Mouse (Mus musculus) activated CD4-positive, CD25-positive, alpha-beta regulatory T cell, adult 4 months (primary cell): ENCODE results near the gene Eln. TPM values are rescaled to one million over a fixed set of nuclear protein-coding genes. Genes with fewer than 3 reads are reported as not detected.

Experiments used
- ATAC-seq: one replicate; pipeline ENCODE4 v1.8.0; 2017
- polyA plus RNA-seq, 2 experiments: library from polyadenylated mRNA; unstranded; fragments of 100-300 nt; shearing (Covaris generic); gene quantifications; one replicate each; pipeline ENCODE4 v1.2.1; 2017

Gene Eln
- polyA plus RNA-seq, 2 experiments from 2014 or later = 0.15 TPM; not detected in 1

DNA sequence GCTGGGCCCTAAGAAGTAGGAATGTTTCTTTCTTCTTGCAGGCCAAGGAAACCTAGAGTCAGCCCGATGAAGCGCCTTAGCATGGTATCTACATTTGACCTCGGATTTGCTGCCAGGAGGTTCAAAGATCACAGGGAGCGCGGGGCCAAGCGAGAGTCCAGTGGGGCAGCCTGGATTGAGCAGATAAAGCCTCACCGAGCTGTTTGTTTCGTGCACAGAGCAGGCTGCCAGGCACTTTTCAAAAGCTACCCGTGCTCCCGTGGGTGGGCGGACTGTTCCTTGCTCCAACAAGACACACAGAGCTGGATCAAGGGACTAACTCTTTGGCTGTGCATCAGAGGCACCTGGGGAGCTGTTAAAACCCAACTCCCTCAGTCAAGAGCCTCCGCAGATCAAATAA, 3.1 kb downstream of the Eln start:
- ATAC-seq = no peak

GRCm38 (mm10) chr5:134742221-134742795, 4.8 kb downstream of the Eln start:
- no peak for ATAC-seq

DNA sequence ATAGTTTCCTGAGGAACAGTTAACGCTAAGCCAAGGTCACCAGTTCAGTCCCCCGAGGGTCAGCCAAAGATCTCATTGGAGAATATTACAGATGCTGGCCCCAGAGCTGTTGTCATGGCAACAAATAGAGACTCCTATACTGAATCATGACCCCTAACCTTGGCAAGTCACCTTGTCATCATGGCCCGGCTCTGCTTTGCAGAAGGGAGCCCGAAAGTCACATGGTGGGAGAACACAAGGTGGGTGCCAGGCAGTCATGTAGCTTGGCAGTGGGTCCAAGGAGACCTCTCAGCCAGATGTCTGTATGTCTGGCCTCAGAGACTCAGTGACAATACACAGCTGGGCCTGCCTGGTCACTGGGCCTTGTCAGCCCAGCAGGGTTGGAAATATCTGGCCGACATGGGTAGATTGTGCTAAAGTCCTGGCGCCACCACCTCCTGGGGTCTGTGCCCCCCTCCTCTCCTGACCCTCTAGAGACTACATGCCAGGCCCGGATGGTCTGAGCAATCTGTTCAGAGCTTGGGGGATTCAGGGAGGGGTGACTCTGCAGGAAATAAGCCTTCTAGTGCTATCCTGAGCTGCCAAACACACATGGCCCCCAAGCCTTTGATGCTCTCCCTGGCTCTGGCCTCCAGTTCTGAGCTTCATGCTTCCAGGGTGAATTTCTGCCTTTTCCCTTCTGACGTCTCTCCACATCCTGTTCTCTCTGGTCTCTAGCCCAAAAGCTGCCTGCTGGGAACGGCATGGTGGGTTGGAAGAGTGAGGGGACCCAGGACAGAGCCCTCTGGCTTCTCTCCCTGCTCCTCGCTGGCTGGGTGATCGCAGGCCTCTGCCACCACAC, 6.4 kb downstream of the Eln start:
- ATAC-seq = no peak

DNA sequence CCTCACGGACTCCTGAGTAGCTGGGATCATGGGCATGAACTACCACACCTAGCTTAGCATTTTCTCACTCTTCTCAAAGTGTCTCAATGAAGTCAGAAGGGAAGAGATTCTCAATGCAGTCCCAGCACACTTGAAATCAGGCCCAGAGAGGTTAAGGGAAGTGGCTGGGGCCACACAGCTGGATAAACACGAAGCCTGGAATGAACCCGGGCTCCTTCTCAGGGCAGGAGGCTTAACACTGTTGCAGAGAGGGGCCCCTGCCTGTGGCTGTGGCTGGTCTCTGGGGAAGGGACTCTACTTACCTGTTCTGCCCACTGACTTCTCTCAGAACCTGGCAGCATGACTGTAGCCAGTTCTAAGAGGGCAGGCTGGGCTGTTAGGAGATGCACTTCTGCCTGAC, 7.2 kb downstream of the Eln start:
- no peak for ATAC-seq

- ATAC-seq = no peak
These were observed 12.2 kb downstream of the Eln start for GRCm38 (mm10) chr5:134734920-134735319.

DNA sequence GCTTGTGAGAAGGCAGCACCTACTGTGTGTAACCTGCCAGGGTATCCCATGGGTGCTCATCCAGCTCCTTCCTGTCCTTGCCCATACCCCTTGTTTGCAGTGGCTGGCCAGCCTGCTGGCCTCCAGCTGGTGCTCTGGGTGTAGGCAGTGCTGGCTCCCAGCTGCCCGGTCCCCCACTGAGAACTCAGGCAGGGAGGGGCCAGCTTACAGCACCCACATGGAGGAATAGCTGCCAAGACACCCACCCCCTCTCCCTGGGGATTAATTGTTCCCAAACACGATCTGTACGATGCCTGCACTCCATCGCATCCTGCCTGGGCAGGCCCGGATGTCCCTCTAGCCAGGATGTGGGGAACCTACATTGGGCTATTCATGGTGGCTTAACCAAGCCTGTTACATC, 13.1 kb downstream of the Eln start:
- ATAC-seq = no peak

GRCm38 (mm10) chr5:134733241-134733640, 13.9 kb downstream of the Eln start:
- no peak for ATAC-seq

DNA sequence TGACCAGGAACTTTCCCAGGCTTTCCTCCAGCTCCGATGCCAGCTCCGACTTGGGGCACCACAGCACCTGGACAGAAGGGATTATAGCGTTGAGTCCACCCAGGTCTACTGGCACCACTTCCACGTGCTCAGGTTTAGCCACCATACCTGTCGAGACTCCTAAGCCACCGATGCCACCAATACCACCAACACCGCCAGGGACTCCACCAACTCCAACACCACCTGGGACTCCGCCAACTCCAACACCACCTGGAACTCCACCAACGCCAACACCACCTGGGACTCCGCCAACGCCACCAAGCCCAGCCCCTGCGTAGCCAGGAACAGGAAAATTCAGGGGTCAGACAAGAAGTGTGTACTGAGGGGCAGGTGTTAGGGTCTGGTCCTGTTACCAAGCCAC, 18.0 kb downstream of the Eln start:
- ATAC-seq = no peak

GRCm38 (mm10) chr5:134728535-134728934, 18.6 kb downstream of the Eln start:
- ATAC-seq = no peak

- no peak for ATAC-seq
These were observed 20.0 kb downstream of the Eln start for GRCm38 (mm10) chr5:134727001-134727639.

DNA sequence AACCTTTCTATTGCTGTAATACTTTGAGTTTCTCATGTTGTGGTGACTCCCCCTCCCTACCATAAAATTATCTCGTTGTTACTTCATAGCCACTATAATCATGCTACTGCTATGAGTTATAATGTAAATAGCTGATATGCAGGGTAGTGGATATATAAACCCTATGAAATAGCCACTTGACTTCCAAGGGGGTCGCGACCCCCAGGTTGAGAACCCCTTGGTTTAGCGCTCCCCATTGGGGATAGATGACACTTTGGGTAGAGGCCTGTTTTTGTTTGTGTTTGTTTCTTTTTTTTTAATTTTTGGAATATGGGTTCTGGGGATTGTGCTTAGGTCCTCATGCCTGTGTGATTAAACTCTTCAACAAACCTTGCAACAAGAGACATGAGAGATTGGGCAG, 21.8 kb downstream of the Eln start:
- ATAC-seq = no peak

DNA sequence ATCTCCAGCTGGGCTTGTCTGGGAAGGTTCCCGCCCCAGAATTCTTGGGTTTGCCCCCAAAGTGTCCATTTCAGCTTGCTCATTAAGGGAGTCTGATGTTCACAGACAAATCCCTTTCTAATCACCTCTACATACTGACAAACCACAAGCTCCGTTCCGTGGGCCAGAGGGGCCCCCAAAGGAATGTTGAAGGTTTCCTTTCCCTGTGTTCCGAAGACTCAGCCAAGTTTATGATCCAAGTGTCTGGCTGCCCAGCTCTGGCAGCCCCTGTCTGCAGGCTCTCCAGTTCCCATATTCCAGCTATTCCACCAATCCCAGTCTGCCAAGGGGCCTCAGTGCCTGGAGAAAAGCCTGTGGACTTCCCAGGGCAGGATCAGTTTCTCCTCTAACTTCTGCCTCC, 27.1 kb downstream of the Eln start:
- ATAC-seq = no peak

DNA sequence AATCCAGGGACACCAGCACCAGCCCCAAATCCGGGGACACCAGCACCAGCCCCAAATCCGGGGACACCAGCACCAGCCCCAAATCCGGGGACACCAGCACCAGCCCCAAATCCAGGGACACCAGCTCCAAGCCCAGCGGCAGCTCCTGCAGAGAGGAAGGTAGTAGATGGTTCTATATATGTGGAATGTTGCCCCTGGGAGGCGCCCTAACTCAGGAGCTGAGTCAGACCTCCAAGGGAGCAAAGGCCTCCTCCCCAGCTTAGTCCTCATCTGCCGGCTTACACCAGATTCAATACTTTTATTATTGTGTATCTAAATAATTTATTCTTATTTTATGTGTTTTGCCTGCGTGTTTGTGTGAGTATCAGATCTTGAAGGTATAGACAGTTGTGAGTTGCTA, 36.0 kb downstream of the Eln start:
- no peak for ATAC-seq

DNA sequence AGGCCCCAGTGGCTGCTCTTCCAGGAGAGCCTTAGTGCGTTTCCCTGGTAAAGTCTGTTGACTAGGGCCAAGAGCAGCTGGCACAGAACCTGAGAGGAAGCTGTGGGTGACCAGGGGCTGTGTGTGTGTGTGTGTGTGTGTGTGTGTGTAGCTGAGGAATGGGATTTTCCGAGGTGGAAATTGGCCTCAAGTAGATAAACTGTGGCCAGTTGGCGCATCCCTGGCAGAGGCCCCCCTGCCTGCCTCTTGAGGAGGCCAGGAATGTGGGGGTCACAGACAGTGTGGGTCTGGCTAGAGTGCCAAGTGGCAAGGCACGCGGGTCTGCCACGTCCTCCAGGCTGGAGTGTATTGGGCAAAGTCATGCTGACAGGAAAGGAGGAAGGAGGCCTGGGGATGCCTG, 37.8 kb downstream of the Eln start:
- no peak for ATAC-seq

DNA sequence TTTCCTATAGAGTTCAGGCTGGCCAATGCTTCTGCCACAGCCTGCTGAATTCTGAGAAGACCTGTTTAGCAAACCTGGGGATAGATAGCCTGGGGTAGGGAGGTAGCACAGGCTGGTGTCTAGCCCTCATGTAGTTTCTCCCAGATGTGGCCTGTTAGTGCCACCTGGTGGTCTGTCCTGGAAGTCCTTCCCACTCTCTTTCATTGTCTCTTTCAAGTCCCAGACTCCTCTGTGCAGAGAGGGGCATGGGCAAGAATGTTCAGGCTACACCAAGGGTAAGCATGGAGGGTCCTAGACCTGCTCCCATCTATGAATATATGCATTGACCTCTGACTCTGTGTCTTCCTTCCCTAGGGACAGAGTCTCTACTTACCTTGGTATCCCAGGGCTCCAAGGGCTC, 43.0 kb downstream of the Eln start:
- peak; percentile 86 for ATAC-seq

DNA sequence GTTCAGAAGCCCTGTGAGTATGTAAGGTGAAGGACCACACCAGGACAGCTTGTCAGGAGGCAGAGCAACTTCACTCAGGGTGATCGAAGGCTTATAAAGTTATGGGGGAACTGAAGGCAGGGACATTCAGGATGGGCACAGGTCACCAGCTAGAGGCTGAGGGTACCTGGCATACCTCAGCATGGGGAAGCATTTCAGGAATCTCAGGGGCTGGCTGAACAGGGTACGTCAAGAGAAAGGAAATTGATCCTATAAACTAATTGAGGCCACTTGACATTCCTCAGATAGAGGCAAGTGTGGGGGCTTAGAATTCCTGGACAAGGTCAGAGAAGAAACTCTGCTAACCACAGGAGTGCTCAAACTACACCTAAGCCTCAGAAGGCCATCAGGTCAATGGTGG, 51.6 kb downstream of the Eln start:
- no peak for ATAC-seq

DNA sequence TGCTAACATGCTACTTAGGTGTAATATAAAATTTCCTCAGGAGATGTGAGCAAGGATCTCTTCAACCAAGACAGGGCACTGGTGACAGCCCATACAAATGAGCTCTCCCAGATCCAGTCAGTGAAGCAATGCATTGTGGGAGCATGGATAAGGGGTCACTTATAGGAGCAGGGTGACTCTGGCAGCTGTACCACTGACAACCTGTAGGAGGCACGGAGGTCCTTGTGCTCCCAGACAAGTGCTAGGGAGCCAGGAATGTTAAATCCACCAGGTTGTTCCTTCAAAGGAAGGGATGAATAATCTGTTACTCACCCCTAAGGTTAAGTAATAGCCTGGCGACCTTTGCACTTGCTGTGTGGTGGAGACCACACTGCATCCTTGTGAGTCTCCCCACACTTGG, 52.0 kb downstream of the Eln start:
- ATAC-seq = no peak

DNA sequence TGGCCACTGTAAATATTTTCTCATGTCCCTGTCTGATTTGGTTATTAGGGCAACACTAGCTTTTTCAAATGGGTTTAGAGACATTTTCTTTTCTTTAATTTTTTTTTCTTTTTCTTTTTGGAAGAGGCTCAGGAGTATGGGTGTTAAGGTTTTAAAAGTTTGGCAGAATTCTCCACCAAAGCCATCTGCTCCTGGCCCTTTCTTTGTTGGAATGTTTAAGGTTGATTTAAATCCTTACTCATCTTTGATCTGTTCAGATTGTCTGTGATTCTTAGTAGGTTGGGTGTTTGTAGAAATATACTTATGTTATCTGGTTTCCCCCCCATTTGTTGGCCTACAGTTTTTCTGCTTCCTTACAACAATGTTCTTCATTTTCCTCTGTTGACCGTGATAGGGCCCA, 54.4 kb downstream of the Eln start:
- no peak for ATAC-seq

GRCm38 (mm10) chr5:134688718-134689284, 58.3 kb downstream of the Eln start:
- ATAC-seq = peak; percentile 90

- ATAC-seq = no peak
These were observed 58.9 kb downstream of the Eln start, which contains the start of gene Limk1 for GRCm38 (mm10) chr5:134688086-134688717. TSS of gene Limk1 (minus strand) at chr5:134688598.

GRCm38 (mm10) chr5:134687187-134687586, 59.9 kb downstream of the Eln start:
- ATAC-seq = no peak

DNA sequence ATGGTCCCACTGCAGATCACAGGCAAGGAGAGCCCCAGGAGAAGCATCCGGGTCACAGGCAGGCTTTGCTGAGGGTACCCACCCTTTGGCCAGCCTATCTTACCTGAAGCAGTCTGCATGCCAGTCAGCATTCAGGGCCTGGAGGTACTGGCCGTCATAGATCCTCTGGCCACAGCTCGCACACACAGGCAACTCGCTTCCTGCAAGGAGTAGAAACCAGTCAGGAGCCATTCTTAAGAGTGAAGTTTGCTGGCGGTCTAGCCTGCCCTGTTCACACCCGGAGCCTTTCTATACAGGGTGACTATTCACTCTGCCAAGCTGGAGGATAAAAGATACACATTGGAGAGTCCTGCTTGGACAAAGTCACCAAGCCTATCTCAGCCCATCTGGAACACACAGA, 60.6 kb downstream of the Eln start:
- ATAC-seq = no peak

GRCm38 (mm10) chr5:134684398-134684797, 62.7 kb downstream of the Eln start:
- no peak for ATAC-seq
